Mouse (Mus musculus): ENCODE measurements around the gene Olfr1008.
"Not testable (repeated sequence)": the region's sequence is repeated elsewhere in the genome, so short reads cannot be mapped to it uniquely, and the experiment has no call there.

The Olfr1008 gene

DNA sequence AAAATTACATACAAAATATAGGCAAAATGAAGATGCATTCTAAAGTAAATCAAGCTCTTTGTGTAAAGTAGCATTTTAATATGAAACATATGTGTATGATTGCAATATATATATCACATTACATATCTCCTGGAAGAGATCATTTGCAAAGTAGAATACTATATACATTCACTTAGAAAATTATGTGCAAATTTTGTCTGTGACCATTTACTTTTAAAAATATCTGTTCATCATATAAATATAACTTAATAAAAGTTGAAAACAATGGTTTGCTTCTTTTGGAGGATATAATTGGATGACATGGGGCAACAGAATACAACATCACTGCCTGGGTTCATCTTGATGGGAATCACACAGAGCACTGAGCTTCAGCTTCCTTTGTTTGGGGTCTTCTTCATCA lies at the start of gene Olfr1008:
TSS of gene Olfr1008 (plus strand) at position 301 of the 400 bp plus-strand sequence.
- in situ Hi-C loops (cut with MboI, MseI): no loop called here

- in situ Hi-C loops (cut with MboI, MseI): no loop called here
Measured at GRCm38 (mm10) chr2:85650604-85651003, 38.6 kb upstream of the Olfr1008 start, which contains the start of gene Olfr1002. Olfr1002 (minus strand) TSS chr2:85650704.

GRCm38 (mm10) chr2:85664355-85664754 lies 24.9 kb upstream of the Olfr1008 start, which contains the start of gene Olfr154:
Olfr154 (minus strand) TSS chr2:85664455.
- in situ Hi-C loops (cut with MboI, MseI): not testable (repeated sequence)

GRCm38 (mm10) chr2:85678667-85679066 lies 10.6 kb upstream of the Olfr1008 start, which contains the start of gene Olfr1006:
Olfr1006 (minus strand) TSS chr2:85678767.
- in situ Hi-C loops (cut with MboI, MseI): no loop called here

DNA sequence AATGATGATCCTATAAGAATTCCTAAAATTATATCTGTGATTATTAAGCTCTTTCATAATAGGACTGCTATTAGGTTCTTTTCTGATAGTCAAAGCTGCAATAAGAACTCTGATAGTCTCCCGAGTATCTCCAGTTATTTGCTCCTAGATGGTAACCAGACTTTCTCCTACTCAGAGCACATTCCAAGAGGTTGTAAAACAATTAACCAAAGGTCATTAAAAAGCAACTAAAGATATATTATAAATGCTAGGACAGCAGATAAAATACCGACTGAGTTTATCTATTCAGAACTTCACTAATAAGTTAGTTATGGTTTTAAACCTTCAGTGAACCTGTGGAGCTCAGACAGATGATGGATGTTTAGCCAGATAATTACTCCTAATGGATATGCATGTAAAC lies 21.4 kb downstream of the Olfr1008 start:
- in situ Hi-C loops (cut with MboI, MseI): not testable (repeated sequence)

- in situ Hi-C loops (cut with MboI, MseI): no loop called here
Measured at GRCm38 (mm10) chr2:85711159-85711558, 21.9 kb downstream of the Olfr1008 start.

DNA sequence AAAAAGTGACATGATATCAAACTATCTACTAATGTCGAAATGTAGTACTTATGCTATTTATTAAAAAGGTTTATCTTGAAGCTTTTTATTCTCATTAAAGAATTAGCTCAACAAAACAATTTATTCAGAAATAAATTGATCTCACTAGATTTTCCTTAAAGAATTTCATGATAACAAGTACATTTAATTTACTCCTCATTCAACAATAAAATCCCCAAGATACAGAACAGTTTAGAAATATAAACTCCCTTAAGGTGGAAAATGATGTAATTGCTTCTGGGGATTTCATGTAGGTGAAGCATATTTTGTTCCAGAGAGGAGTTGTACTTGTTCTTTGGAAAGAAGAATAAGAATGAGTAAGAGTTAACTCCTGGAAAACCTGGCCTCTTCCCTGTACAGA lies 25.9 kb downstream of the Olfr1008 start, which contains the start of gene Olfr1009:
TSS of gene Olfr1009 (plus strand) at position 301 of the 400 bp plus-strand sequence.
- in situ Hi-C loops (cut with MboI, MseI): no loop called here

GRCm38 (mm10) chr2:85725793-85726192 lies 36.6 kb downstream of the Olfr1008 start:
- in situ Hi-C loops (cut with MboI, MseI): no loop called here
